Mouse (Mus musculus): ENCODE data around the gene Scnm1.

GRCm38 (mm10) chr3:95164256-95164550, 30.4 kb upstream of the Scnm1 start:
- no peak for TF ChIP-seq TAL1 (IDR thresholded peaks at IDR 0.05; ENCODE audit: low read length)
- TF ChIP-seq GATA1 (IDR thresholded peaks at IDR 0.05; ENCODE audit: low read length), result no peak
